Mouse (Mus musculus): Measurements from ENCODE around the gene Prss48. TPM values are rescaled to one million over a fixed set of nuclear protein-coding genes. Genes with fewer than 3 reads are reported as not detected.
A peak's percentile ranks its signal among the peaks of the same experiment; 100 is the strongest.

The Prss48 gene
- total and polyA plus RNA-seq, 3 experiments, result not detected

- H3K4me1 ChIP-seq (ENCODE audit: control insufficient read depth in 1 of 2, insufficient read depth in 2 of 2), result peaks cover 0 to 7% of the 10 kb centered on the region in 2 experiments; a peak in 2 of 4 replicates
- no peak for DNase-seq (ENCODE audit: extremely low read depth)
- H3K4me2 ChIP-seq (ENCODE audit: insufficient read depth, low read depth, poor library complexity, severe bottlenecking), result no peak within 1 kb of the TSS
- no peak within 1 kb of the TSS for H3K4me3 ChIP-seq (replicated peaks in 1 of 3; ENCODE audit: low read depth in 2 of 3, low read length in 2 of 3, poor library complexity in 1 of 3)
- dilution Hi-C loops (cut with MboI; ENCODE audit: extremely low pct_ligation_motif_present, extremely low pct_unique_long_range_greater_than_20kb, low sequenced_read_pairs) (no loop called here), in situ Hi-C loops (cut with MboI; ENCODE audit: low pct_ligation_motif_present, low pct_unique_long_range_greater_than_20kb, low sequenced_read_pairs) (no loop called here)
- no peaks in the 10 kb centered on the region for H3K79me2 ChIP-seq (replicated peaks; ENCODE audit: control insufficient read depth, extremely low read depth, insufficient read depth, poor library complexity, severe bottlenecking)
- H3K27me3 ChIP-seq (replicated peaks), result no peaks in the 10 kb centered on the region
- H3K27ac ChIP-seq (ENCODE audit: insufficient read depth, low read depth), result no peak within 1 kb of the TSS
- no peaks in the 10 kb centered on the region for H3K9me3 ChIP-seq (replicated peaks; ENCODE audit: low read length)
- TF ChIP-seq EP300 (IDR thresholded peaks at IDR 0.05; ENCODE audit: low read length) (no peak), GABPA (IDR thresholded peaks at IDR 0.05; ENCODE audit: insufficient replicate concordance, low read depth, low read length) (no peak), ZKSCAN1 (IDR thresholded peaks at IDR 0.05; ENCODE audit: borderline replicate concordance, low read depth, low read length) (no peak)
- no peaks in the 10 kb centered on the region for H3K36me3 ChIP-seq (replicated peaks in 1 of 2; ENCODE audit: control insufficient read depth in 1 of 2, insufficient read depth in 1 of 2, low read length in 1 of 2)
- no peak within 1 kb of the TSS for H3K9ac ChIP-seq (ENCODE audit: insufficient read depth, low read depth)
Observed at GRCm38 (mm10) chr3:85970742-85971598, 31.3 kb downstream of the Prss48 start, which contains the start of gene Sh3d19. Sh3d19 (plus strand) TSS chr3:85971109.

- no peak for TF ChIP-seq TCF12 (IDR thresholded peaks at IDR 0.05; ENCODE audit: low read depth, low read length)
- no peak for TF ChIP-seq JUN (IDR thresholded peaks at IDR 0.05; ENCODE audit: insufficient read depth, low read depth, low read length)
- no peak for TF ChIP-seq JUND (conservative IDR thresholded peaks at IDR 0.05; ENCODE audit: low read depth, low read length)
- TF ChIP-seq CHD2 (IDR thresholded peaks at IDR 0.05; ENCODE audit: low read length), result no peak
- no peak overlapping the region for H3K9ac ChIP-seq (ENCODE audit: insufficient read depth, low read depth)
- no peaks in the 10 kb centered on the region for H3K79me2 ChIP-seq (replicated peaks; ENCODE audit: control insufficient read depth, extremely low read depth, insufficient read depth, poor library complexity, severe bottlenecking)
- peaks cover 0 to 14% of the 10 kb centered on the region in 2 experiments; a peak in 2 of 4 replicates for H3K4me1 ChIP-seq (ENCODE audit: control insufficient read depth in 1 of 2, insufficient read depth in 2 of 2)
- no peak overlapping the region for H3K4me2 ChIP-seq (ENCODE audit: insufficient read depth, low read depth, poor library complexity, severe bottlenecking)
- H3K36me3 ChIP-seq (replicated peaks in 1 of 2; ENCODE audit: control insufficient read depth in 1 of 2, insufficient read depth in 1 of 2, low read length in 1 of 2), result no peaks in the 10 kb centered on the region
- DNase-seq (ENCODE audit: extremely low read depth), result no peak
- H3K27ac ChIP-seq (ENCODE audit: insufficient read depth, low read depth), result no peak overlapping the region
- H3K9me3 ChIP-seq (replicated peaks; ENCODE audit: low read length), result no peaks in the 10 kb centered on the region
- dilution Hi-C loops (cut with MboI; ENCODE audit: extremely low pct_ligation_motif_present, extremely low pct_unique_long_range_greater_than_20kb, low sequenced_read_pairs), result no loop called here
- H3K4me3 ChIP-seq (replicated peaks in 1 of 3; ENCODE audit: low read depth in 2 of 3, low read length in 2 of 3, poor library complexity in 1 of 3), result no peak overlapping the region
- in situ Hi-C loops (cut with MboI; ENCODE audit: low pct_ligation_motif_present, low pct_unique_long_range_greater_than_20kb, low sequenced_read_pairs), result no loop called here
- H3K27me3 ChIP-seq (replicated peaks), result no peaks in the 10 kb centered on the region
Observed at GRCm38 (mm10) chr3:85969040-85969439, 33.3 kb downstream of the Prss48 start.

- TF ChIP-seq IRF4 (IDR thresholded peaks at IDR 0.05; ENCODE audit: low read depth, low read length) (peak; percentile 52), POLR2A (IDR thresholded peaks at IDR 0.05; ENCODE audit: low read depth, low read length) (no peak), ETS1 (conservative IDR thresholded peaks at IDR 0.05; ENCODE audit: low read depth, low read length) (no peak), JUND (conservative IDR thresholded peaks at IDR 0.05; ENCODE audit: low read depth, low read length) (peak; percentile 48; the same call in 1 of the 2 replicates), EP300 (IDR thresholded peaks at IDR 0.05; ENCODE audit: low read length) (peak; percentile 56; the same call in 1 of the 2 replicates), ZNF384 (IDR thresholded peaks at IDR 0.05; ENCODE audit: low read depth, low read length) (0 out of 2 replicates have a peak, but pooled peaks have one; percentile 11), MYC (IDR thresholded peaks at IDR 0.05; ENCODE audit: low read depth, low read length) (no peak), TCF12 (IDR thresholded peaks at IDR 0.05; ENCODE audit: low read depth, low read length) (peak; percentile 54; the same call in 1 of the 2 replicates)
- no peak overlapping the region for H3K9ac ChIP-seq (ENCODE audit: insufficient read depth, low read depth)
Observed at GRCm38 (mm10) chr3:85965479-85965878, 36.8 kb downstream of the Prss48 start.

More at GRCm38 (mm10) chr3:85965479-85965878, 36.8 kb downstream of the Prss48 start:
- DNase-seq (ENCODE audit: extremely low read depth), result peak; percentile 29
- no peaks in the 10 kb centered on the region for H3K36me3 ChIP-seq (replicated peaks in 1 of 2; ENCODE audit: control insufficient read depth in 1 of 2, insufficient read depth in 1 of 2, low read length in 1 of 2)
- no peak overlapping the region for H3K27ac ChIP-seq (ENCODE audit: insufficient read depth, low read depth)
- in situ Hi-C loops (cut with MboI; ENCODE audit: low pct_ligation_motif_present, low pct_unique_long_range_greater_than_20kb, low sequenced_read_pairs) (no loop called here), dilution Hi-C loops (cut with MboI; ENCODE audit: extremely low pct_ligation_motif_present, extremely low pct_unique_long_range_greater_than_20kb, low sequenced_read_pairs) (no loop called here)
- H3K27me3 ChIP-seq (replicated peaks), result no peaks in the 10 kb centered on the region
- H3K4me3 ChIP-seq (replicated peaks in 1 of 3; ENCODE audit: low read depth in 2 of 3, low read length in 2 of 3, poor library complexity in 1 of 3), result no peak overlapping the region
- peaks cover 4% of the 10 kb centered on the region for H3K9me3 ChIP-seq (replicated peaks; ENCODE audit: low read length)
- H3K4me1 ChIP-seq (ENCODE audit: control insufficient read depth in 1 of 2, insufficient read depth in 2 of 2), result peaks cover 0 to 14% of the 10 kb centered on the region in 2 experiments; a peak in 2 of 4 replicates
- H3K79me2 ChIP-seq (replicated peaks; ENCODE audit: control insufficient read depth, extremely low read depth, insufficient read depth, poor library complexity, severe bottlenecking), result no peaks in the 10 kb centered on the region
- H3K4me2 ChIP-seq (ENCODE audit: insufficient read depth, low read depth, poor library complexity, severe bottlenecking), result peak overlapping the region; percentile 15; the same call in 1 of the 2 replicates
